Mouse (Mus musculus) cerebellum, adult 9-11 months (tissue): ENCODE data around the gene Spocd1.
"Not testable (repeated sequence)": the region's sequence is repeated elsewhere in the genome, so short reads cannot be mapped to it uniquely, and the experiment has no call there.

Experiments used
- DNase-seq: peaks from one replicate; pipeline ENCODE4 v3.0.0; 2022

Spocd1 gene

DNA sequence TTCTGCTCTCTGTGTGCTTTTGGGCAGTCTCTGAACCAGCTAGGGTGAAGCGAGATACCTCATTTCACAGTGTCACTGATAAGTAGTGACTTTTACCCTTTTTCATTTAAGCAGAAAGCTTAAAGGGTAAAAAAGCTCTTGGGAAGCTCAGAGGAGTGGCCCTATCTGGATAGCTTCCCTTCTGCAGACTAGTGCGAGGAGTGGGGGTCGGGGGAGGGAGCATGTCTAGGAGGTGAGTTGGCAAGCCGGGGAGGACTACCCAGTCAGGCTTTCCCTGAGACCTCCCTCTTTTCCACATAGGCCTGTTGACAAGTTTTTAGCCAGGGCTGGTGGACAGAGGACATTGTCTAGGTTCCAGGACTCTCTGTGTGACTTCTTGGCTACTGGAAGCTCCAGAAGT lies at the start of gene Spocd1:
TSS of gene Spocd1 (plus strand) at position 301 of the 400 bp plus-strand sequence.
- no peak for DNase-seq

DNA sequence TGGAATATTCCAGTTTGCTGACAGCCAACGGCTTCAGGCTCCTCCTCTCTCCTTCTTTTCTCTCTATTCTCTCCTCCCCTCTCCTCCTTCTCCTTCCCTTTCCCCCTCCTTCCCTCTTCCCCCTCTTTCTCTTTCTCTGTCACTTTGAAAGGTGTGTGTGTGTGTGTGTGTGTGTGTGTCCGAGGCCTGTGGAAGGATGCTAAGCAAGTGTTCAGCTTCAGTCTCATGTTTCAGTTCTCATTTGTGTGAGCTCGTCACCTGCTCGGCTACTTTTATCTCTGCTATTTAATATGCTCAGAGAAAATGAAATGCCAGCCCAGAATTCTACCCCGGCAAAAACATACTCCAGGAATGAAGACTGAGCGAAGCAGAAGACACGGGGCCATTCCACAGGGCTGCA lies 48.4 kb upstream of the Spocd1 start:
- no peak for DNase-seq

DNA sequence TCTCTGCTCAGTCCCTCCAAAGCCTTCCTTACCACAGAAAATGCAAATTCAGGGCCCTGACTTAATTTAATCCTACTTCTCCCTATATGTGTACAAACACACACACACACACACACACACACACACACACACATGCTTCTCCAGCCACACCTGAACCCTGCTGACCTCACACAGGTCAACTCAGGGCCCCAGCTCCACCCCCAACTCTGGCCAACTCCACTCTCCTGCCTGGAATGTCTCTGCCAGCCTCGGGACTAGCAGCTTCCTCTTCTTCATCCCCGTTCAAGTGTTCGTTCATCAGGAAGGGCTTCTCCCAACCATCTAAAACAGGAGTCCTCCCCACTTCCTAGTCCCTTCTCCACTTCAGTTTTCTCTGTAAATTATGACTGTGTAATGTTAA lies 47.4 kb upstream of the Spocd1 start:
- DNase-seq: no peak

DNA sequence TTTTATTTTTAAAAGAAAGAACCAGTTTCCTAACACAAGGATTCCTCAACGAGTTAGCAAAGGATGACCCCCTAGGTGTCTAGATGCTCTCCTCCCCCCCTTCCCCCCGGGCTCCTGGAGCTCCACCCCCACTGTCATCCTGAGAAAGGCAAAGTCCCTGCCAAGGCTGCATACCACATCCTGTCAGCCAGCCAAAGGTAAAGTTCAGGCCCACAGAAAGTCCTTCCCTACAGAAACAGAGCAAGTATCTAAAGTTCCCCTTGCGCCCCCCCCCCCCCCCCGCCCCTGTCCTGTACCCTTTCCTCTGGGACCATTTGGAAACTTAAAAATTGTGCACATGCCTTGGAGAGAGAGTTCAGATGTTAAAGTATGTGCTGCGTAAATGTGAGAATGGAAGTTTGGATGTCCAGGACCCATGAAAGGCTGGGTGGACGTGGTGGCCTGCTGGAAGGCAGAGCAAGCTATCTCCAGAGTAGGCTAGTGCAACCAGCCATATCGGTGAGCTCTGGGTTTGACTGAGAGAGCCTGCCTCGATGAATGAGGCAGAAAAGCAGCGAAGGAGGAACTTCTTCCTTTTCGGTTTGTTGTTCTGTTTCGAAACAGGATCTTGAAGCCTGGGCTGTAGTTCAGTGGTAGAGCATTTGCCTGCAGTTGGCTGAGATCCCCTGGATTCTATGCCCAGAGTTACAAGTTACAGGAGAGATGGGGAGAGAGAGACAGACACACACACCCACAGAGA lies 46.3 kb upstream of the Spocd1 start:
- DNase-seq: no peak

DNA sequence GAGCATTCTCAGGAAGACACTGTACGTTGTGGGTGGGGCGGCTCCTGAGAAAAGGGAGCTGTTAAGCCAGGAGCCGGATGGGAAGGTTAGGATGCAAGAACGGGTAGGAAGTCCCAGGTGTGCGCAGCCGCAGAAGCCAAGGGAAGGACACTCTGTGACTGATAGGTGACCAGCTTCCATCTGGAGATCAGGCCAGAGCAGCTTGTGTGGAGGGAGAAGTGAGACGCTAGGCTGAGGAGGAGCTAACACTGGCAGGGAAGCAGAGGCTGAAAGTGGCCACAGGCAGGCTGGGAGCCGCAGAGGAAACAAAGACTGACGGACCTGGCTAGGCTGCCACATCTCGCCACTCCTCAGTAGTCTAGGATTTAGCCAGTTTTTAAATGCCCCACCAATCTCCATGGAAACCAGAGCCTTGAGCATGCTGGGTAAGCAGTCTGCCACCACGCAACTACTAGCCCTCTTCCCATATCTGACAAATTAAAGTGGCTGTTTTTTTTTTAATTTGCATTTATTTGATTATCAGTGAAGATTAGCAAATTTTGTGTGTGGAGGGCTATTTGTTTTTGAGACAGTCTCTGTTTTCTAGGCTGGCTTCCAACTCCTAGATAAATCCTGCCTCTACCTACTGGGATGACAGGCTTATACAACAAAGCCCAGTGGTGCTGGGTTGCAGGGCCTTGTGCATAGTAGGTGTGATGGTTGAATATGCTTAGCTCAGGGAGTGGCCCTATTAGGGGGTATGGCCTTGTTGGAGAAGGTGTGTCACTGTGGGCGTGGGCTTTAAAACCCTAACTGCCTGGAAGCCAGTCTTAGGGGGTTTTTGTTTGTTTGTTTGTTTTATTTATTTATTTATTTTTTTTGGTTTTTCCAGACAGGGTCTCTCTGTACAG lies 44.8 kb upstream of the Spocd1 start:
- no peak for DNase-seq

DNA sequence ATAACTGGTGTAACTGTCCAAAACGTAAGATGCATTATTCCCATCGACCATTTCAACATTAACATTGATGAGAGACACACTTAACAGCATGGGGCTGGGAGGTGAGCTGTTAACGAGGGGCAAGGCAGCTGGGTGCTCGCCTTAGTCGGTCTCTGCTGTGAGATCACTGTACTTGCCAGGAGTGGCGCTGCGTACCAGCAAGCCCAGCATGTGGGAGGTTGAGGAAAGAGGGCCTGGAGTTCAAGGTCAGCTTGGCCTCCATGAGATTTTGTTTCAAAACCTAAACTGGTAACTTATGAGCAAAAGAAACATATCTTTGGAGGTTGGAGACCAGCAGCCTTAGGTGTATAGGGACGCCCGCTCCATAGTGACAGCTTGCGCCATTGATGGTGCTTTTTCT lies 39.4 kb upstream of the Spocd1 start:
- DNase-seq: no peak

DNA sequence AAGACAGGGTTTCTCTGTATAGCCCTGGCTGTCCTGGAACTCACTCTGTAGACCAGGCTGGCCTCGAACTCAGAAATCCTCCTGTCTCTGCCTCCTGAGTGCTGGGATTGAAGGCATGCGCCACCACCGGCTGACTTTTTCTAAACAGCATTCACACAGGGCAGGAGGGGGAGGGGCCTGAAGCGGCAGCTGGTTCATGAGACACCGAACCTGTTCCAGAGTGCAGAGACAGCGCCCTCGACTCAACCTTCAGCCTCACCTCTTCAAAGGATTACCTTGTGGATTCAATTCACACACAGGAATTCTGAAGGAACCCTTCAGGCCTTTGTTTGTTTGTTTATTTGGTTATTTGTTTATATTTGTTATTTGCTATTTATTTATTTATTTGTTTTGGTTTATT lies 39.0 kb upstream of the Spocd1 start:
- DNase-seq: no peak

DNA sequence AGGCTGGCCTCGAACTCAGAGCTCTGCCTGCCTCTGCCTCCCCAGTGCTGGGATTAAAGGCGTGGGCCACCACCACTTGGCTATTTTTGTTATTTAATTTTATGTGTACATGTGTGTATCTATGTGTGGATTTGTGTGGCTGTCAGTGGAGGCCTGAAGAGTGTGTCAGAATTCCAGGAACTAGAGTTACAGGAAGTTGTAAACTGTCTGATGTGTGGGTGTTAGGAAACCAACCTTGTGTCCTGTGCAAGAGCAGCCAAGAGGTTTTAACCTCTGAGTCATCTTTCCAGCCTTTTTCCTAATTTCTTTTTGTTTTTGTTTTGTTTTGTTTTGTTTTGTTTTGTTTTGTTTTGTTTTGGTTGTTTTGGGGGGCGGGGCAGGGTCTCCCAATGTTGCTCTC lies 34.2 kb upstream of the Spocd1 start:
- DNase-seq: no peak

DNA sequence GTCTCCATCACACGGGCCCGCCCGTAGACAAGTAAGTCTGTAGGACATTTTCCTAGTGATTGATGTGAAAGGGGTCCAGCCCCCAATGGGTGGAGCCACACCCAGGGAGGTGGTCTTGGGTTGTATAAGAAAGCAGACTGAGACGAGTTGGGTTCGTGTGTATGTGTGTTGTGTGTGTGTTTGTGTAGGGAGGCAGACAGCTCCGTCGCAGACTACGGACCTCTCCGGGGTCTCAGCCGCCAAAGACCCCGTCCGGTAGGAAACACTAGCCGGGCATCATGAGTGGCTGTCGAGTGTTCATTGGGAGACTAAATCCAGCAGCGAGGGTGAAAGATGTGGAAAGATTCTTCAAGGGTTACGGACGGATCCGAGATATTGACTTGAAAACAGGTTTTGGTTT lies 30.2 kb upstream of the Spocd1 start:
- DNase-seq: not testable (repeated sequence)

DNA sequence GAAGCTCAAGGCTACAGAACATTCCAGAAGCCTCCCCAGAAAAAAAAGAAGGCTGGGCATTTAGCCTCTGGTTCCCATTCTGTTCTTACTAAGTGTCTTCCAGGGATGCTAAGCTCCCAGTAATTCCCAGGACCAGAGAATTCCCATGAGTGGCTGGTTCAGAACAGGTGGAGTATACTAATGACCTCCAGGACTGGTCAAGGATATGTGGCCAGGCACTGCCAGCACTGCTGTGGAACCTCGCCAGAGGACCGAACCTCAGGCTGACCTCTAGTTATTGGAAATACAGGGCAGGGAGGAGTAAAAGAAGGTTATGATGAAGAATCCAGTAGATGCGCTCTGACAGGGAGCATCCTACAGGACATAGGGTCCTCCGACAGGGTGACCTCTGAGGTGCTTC lies 26.7 kb upstream of the Spocd1 start:
- no peak for DNase-seq

DNA sequence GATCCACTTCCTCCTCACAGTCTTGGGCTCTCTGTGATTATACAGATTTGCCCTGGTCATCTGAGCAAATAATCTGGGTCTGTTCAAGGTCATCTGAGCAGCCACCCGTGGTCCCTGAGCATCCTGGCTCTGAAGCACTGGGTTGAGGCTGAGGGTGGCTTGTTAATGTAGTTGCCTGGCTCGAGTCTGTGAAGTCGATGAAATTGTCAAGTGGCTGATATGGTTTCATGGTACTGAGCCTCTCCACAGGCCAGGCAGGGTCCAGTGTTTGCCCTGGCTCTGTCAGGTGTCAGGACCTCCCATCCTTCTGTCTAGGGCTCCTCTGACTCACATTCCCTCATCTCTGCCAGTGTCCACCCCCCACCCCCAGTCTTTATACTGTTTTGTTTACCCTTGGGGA lies 25.5 kb upstream of the Spocd1 start:
- no peak for DNase-seq

DNA sequence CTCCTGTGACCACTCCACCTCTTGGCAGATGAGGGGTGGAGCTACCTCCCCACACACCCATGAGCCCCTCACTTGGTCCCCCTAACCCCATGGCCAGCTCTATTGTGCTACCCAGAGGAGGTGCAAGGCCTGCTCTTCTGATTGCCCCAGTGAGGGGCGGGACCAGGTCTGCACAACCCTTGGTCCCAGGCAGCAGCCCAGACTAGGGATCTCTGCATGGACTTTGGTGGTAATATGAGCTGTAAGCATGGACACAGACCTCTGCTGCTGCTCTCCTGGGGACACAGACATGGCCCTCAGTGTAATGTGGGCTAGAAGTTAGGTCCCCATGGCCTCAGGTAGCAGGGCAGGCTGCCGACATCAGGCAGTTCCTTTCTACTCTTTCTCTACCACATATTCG lies 24.0 kb upstream of the Spocd1 start:
- no peak for DNase-seq

DNA sequence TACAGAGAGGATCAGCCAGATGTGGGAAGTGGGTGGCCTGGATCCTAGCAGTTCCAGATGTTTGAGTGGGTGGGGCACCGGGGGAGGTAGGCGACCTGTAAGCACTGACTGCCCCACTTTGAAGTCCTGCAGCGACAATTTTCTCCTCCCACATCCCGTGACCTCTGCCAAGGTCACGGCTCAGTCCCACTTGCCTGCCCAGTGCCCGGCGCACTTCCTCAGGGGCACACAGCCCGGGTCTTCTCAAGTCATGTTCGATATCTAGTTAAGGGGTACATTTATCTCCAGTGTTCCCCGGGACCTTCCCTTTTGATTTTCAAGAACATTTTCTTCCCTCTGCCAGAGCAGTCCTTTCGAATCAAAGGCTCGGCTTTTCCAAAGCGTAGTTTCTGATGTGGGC lies 23.0 kb upstream of the Spocd1 start:
- no peak for DNase-seq

DNA sequence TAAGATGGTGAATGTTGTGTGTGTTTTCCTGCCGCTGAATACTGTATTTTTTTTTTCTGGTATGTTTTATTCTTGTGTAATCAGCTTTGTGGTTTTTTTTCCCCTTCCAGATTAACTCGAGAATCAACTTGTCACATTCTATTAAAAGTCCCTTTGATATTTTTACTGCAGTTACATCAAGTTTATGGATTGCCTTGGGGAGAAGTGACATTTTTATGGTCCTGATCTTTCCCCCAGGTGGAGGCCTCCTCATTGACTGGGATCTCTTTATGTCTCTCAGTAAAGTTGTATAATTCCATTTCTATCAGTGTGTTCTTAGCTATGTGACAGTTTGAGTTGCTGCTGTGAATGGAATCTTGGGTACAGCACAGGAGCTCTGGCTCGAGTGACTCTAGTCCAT lies 20.2 kb upstream of the Spocd1 start:
- no peak for DNase-seq

DNA sequence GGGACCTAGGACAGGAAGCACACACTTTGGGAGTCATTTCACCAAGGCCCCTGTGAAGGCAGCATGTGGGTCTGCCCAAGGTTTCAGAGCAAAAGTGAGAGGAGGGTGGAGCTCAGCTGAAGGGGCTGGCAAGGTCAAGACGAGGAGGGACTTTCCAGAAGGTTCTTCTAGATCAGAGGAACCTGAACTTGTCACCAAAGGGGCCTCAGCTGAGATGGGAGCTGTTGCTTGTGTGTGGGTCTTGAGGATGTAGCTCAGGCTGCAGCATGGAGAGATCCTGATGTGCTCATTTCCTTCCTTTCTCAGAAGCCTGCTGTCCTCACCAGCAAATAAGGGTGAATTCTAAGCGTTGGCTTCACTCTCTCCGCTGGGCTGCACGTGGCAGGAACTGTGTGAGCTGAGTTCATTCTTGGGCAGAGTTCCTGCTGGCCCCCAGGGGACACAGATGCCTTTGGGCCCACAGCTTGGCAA lies 19.8 kb upstream of the Spocd1 start:
- DNase-seq: no peak

DNA sequence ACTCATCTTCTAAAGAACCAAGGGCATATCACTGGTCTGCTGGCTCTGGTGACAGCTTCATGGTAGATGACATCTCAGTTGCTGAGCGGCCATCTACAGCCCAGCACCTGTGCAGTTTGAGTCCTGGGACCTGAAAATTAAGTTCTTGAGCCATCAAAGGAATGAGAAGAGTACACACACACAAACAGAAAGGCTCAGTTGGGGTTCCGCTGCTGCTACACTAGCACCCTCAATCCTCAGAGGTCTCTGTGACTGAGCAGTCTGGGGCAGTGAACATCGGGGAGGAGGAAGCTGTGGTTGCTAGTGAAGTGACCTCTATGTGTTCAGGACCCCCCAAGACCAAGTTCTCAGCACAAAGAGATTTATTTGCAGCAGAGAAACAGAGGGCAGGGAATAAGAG lies 16.1 kb upstream of the Spocd1 start:
- no peak for DNase-seq

DNA sequence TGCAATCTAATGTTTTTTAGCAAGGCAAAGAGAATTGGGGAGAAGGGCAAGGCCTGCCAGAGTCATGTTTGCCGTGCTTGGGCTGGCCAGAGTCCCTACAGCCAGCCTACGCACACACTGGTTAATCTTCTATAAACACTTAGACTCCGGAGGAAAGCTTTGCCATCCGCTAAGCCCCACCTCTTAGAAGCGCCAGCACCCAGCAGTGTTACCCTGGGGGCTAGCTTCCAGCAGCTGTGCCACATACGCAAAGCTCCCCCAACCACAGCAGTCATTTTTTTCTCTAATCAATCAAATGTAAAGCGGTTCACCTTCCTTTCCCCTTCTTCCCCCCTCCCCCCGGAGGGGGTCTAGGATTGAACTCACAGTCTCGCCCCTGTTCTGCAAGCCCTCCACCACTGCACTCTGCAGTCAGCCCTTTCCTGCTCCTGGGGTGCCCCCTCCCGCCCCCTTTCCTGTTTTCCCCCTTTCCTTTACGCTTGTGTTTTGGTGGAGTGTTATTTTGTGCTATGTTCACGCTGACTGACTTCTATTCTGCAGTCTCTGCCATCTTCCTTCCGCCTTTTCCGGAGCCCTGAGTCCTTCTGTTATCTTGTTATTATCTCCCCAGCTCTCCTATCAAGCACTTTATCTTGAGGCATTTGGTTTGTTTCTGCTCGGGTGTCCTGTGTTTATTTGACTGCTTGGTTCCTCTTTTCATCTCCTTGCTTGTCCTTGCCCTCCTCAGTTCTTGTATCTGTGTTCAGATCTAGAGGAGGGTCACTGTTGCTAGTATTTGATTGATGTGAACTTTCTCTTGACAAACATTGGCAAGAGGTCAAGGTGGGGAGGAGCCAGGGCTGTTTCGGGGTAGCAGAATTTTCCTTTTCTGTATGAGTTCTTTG lies 15.0 kb upstream of the Spocd1 start:
- no peak for DNase-seq

DNA sequence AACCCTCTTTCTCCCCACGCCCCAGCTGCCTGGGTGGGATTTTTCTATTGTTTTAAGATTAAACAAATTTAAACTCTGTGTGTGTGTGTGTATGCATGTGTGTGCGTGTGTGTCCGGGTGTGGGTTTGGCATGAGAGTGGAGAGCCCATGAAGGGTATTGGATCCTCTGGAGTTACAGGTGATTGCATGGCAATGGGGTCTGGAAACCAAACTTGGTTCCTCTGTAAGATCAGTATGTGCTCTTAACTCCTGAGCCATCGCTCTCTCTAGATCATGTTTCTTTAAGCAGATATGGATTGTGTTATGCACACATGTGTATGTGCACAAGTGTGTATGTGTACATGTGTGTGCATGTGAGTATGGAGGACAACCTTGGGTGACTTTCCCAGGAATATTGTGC lies 14.4 kb upstream of the Spocd1 start:
- no peak for DNase-seq

DNA sequence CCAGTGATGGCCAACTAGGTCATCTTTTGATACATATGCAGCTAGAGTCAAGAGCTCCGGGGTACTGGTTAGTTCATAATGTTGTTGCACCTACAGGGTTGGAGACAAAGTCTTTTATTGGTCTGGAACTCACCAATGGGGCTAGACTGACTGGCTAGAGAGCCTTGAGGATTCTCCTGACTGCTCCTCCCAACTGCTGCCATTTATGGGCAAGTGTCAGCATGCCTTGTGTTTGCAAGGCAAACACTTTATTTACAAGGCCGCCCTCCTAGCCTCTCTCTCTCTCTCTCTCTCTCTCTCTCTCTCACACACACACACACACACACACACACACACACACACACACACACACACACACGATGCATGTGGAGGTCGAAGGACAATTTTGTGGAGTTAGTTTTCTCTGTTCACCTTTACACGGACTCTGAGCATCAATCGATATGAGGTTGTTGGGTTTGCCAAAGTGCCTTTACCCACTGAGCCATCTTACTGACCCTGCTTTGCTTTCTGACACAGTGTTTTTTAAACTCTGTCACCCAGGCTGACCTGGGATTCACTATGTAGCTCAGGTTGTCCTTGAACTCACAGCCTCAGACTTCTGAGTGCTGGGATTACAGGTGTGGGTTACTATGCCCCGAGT lies 13.6 kb upstream of the Spocd1 start:
- DNase-seq: no peak

DNA sequence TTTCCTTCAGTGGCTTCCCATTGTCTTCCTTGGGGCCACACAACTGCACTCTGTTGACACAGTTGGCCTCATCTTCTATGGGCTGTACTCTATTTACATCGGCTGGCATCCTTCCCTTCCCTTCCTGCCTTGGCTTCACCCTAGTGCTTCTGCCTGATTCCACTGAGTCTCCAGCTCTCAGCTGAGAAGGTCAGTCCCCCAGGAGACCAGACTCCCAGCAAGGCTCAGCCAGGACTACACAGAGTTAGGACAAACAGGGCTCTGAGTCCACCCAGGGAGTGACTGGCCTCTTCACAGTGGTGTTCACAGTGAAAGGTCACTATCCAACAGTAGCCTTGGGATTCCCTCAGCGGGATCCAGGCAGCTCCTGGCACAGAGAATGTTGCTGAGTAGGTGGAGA lies 12.9 kb upstream of the Spocd1 start:
- DNase-seq: no peak

DNA sequence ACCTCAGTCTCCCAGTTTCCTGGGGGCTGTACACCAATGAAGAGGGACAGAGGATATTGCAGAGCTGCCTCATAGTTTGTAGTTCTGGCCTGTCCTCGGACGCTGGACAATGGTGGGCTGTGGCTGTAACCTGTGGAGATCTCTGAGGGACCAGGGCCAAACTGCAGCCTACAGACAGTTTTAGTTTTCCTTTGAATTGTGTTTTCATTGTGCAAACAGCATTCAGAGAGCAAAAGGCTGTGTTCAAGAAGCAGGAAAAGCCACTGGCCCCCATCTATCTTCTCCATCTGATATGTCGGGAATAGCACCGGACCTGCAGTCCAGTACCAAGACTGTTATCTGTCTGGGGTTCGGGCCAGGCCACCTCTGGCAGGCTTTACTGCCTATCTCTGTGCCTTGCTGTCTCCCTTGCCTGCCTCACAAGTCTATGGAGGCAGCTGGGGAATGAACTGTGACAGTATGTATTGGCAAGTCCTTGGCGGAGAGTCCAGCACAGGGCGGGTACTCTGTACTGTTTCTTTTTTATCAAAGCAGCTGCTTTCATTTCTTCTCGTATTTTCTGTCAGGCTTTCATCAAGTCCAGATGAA lies 11.9 kb upstream of the Spocd1 start:
- no peak for DNase-seq

DNA sequence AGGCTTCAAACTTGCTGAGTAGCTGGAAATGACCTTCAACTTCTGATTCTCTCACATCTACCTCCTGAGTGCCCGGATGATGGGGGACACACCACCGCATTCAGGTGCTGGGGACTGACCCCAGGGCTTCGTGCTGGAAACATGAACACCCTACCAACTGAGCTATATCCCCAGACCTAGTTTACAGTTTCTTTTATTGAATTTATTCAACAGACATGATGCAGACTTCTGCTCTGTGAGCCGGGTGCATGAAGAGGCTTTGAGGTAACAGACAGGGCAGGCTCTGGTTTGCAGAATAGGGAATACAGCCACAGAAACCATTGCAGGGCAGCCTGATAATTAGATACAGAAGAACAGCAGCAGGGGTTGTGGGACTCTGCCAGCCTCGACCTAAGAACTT lies 10.6 kb upstream of the Spocd1 start:
- no peak for DNase-seq
